Mouse (Mus musculus): Measurements from ENCODE around the gene Lpin3.

- TF ChIP-seq TCF12 (IDR thresholded peaks at IDR 0.05; ENCODE audit: low read depth, low read length), result no peak
- TF ChIP-seq CTCF (conservative IDR thresholded peaks at IDR 0.05 in 1 of 2, IDR thresholded peaks at IDR 0.05 in 1 of 2; ENCODE audit: low read depth in 2 of 2, low read length in 2 of 2), result no peak
- TF ChIP-seq EP300 (IDR thresholded peaks at IDR 0.05; ENCODE audit: low read length), result no peak
- no peak for TF ChIP-seq MAZ (IDR thresholded peaks at IDR 0.05; ENCODE audit: low read depth, low read length)
- no peak for TF ChIP-seq BHLHE40 (IDR thresholded peaks at IDR 0.05; ENCODE audit: low read depth, low read length)
- no peak for TF ChIP-seq ZC3H11A (IDR thresholded peaks at IDR 0.05; ENCODE audit: low read depth, low read length)
- no peak for TF ChIP-seq POLR2A (IDR thresholded peaks at IDR 0.05; ENCODE audit: low read depth, low read length)
- TF ChIP-seq ETS1 (conservative IDR thresholded peaks at IDR 0.05; ENCODE audit: low read depth, low read length), result no peak
These were observed 30.7 kb upstream of the Lpin3 start for GRCm38 (mm10) chr2:160849617-160850240.

Measured in CH12.LX (cell line).